Mouse (Mus musculus) G1E-ER4 (cell line): Measurements from ENCODE around the gene Erc2. TPM values are rescaled to one million over a fixed set of nuclear protein-coding genes. Genes with fewer than 3 reads are reported as not detected.

ENCODE experiments used
- GATA1 ChIP-seq: IDR thresholded peaks from one replicate; pipeline ENCODE4 v1.8.0; 2012; ENCODE audit warnings: low read length, inconsistent platforms
- polyA plus RNA-seq: library from polyadenylated mRNA; stranded (reverse); fragments of >175 nt; gene quantifications from 2 replicates; pipeline ENCODE4 v1.2.3, GENCODE M21; 2012

Erc2 gene
- polyA plus RNA-seq, 1 experiment = not detected

DNA sequence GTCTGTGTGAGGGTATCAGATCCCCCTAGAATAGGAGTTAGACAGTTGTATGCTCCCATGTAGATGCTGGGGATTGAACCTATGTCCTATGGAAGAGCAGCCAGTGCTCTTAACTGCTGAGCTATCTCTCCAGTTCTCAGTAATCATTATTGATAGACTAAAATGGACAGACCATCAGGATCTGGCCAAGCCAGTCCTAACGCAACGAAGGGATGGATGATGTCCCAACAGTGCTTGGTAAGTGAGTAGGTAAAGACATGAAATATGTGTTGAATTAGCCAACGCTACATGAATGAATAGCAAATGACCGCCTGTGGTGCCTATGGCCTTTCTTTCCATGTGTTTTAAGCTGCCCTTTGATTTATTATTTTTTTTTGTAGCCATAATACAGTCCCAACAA is 871.6 kb downstream of the Erc2 start:
- TF ChIP-seq GATA1 = no peak

DNA sequence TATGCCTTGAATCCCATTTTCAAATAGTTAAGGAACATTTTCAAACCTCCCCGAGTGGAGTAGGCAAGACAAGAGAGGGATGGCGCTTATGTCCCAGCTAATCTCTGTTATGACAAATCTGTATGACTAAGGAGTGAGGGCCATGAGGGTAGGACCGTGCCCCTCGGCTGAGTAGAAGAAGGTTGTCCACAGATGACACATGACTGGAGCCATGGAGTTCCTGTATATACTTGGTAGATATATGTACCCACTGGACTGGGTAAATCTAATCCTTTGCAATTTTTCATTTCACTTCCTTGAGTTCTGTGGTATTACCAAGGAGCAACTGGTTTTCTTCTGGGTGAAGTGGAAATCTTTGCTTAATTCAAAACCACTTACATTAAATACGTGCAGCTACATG is 872.0 kb downstream of the Erc2 start:
- TF ChIP-seq GATA1 = no peak

DNA sequence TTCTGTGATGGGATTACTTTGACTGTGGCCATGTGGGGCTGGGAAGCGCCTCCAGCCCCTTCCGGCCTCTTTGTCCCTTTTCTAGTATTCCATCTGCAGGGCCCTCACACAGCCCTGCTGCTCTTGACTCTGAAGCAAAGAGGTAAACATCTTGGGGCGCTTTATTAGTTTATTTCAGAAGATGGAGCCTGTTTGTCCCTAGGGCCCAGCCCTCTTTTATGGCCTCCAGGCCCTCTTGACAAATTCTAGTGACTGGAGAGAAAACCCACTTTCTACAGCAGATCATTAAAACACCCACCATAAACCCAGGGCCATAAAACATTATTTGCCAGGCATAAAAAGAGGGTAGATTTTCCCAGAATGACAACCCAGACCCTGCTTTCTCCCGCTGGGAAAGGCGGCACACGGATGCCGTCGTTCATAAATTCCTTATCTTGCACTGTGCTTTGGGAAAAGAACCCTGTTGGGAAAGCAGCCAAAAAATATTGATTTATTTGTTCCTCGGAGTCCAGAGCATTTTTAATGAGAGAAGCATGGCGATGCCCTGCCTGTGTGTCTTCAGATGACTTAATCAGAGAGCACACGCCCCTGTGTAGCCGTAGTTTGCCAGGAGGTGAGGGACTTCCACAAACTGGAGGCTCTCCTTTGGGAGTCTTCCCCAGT is 879.1 kb downstream of the Erc2 start:
- TF ChIP-seq GATA1 = no peak

DNA sequence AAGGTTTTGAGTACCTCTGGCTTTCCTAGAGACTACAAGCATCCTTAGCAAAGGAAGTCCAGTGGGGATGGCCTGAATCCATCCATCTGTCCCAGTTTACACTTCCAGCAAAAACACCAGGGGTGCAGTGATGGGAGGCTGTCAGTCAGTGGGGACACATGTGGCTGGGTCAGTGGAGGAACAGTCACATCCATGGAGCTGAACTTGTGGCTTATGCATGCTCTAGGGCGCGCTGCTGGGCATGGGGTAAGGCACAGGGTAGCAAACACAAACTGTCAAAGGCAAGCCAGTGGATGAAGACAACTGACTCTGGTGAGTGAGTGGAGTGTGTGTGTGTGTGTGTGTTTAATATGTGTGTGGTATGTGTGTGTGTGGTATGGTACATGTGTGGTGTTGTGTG is 881.0 kb downstream of the Erc2 start:
- no peak for TF ChIP-seq GATA1

DNA sequence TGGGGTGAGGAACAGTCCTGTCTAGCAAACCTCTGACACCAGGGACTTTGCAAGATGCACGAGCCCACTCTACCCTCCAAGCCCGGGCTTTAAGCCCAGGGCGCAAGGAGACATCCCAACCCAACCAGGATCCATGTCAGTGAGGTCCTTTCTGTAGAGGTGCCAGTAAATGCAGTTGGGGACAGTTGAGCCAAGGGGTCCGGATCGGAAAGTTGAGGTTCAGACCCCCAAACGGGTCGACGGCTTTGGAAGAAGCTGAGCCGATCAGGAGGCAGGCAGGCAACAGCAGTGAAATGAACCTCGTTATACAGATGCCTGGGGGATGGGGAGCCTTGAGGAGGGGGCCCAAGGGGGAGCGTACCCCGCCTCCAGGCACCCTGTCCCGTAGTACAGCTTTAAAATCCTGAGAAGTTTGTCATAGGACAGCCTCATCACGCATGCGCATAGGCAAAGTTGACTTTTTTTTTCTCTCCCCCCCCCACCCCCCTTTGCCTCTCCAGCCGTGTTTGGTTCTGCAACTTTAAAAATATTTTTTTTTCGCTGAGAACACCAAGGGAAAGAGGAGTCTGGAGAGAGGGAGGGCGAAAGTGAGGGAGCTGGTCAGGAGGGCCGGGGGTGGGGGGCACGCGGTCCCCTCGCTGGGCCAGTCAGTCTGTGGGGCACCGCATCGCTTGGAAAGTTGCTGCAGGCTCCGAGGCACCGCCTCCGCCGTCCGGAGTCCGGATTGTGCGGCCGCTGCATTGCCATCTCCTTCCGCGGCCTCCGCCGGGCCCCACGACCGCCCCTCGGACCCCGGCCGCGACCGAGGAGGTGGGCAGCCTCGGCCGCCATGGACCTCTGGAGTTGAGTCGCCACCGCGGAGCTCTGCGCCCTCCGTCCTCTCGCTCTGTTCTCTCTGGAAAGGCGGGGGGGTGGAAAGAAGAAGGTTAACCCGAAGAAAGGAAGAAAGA is 882.1 kb downstream of the Erc2 start, which contains the start of gene Wnt5a:
Gene Wnt5a (plus strand): TSS at position 650 of the 950 bp plus-strand sequence.
- no peak for TF ChIP-seq GATA1

DNA sequence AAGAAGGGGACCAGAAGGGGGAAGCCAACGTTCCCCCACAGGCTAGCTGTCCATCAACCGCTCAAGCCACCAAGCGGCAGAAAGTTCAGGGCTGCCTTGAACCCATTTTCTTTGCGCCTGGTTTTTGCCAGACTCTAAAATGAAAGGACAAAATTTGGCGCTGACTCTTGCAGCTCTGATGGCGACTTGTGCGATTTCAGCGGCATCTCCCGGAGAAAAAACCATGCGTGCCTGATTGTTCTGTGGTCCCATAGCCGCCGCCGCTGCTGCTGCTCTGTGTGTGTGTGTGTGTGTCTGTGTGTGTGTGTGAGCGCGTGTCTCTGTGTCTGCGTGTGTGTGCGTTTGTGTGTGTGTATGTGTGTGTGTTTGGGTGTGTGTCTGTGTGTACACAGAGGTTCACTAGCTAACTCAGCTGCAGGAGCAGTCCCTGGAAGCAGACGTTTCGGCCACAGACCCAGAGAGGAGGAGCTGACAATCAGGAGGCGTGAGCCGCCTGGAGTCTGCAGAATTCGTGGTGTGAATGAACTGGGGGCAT is 882.9 kb downstream of the Erc2 start:
- TF ChIP-seq GATA1 = no peak

DNA sequence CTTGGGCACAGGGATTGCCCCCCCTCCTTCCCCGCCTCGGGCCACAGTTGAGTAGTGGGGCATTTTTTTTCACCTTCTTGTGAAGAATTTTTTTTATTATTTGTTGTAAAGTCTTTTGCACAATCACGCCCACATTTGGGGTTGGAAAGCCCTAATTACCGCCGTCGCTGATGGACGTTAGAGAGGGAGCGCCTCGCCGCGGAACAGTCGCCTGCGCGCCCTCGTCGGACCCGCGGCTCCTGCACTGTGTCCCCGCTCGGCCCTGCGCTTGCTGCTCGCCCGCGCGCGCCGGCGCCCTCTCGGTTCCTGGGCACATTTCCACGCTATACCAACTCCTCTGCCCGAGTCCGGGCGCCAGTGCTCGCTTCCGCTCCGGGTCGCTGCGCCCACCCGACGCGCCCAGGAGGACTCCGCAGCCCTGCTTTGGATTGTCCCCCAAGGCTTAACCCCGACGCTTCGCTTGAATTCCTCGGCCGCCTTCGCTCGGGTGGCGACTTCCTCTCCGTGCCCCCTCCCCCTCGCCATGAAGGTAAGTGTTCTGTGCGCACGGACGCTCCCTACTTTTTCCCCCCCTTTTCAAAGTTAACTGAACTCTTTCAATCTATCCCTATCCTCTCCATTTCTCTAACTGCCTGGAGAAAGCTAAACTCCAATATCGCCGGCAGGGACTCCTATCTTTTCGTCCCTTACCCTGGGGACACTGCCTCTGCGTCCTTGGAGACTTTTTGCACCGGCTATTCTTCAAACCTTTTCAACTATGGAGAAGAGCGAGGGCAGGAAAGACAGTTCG is 883.6 kb downstream of the Erc2 start:
- TF ChIP-seq GATA1 = no peak

DNA sequence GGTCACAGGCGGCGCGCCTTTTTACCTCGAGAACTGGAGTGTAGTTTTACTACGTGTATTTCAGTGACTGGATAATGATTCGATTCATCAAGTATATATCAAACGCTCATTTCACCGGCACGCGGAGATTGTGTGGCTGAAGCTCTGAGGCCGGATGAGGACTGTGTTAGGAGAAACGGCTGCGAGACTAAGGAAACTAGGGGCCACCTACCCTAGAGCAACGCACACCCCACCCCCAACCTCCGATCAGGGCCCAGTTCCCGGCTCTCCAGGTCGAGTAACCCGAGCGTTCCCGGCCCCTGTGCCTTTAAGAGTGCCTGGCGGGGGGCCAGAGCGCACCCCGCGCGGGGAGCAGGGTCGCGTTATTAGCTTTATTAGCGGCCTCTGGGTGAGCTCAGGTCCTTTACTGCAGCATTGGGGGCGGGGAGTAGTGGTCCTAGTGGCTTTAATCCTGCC is 884.2 kb downstream of the Erc2 start:
- TF ChIP-seq GATA1 = no peak

DNA sequence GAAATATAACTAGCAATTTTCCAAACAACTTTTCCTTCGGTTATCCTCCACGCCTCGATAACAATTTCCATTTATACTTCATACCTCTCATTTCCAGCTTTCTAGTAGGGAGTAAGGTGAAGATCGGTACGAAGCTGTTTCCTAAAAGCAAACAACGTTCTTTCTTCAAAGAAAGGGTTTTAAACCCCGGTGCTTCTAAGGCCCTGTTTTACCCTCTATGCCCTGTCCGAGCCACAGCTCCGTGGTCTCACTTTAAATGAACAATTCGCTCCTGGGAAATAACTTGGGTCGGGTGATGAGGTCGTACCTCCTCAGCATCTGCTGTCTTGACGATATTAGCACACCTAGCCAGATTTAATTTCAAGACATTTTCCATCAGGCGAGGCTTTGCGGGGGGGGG is 884.8 kb downstream of the Erc2 start:
- TF ChIP-seq GATA1 = no peak

DNA sequence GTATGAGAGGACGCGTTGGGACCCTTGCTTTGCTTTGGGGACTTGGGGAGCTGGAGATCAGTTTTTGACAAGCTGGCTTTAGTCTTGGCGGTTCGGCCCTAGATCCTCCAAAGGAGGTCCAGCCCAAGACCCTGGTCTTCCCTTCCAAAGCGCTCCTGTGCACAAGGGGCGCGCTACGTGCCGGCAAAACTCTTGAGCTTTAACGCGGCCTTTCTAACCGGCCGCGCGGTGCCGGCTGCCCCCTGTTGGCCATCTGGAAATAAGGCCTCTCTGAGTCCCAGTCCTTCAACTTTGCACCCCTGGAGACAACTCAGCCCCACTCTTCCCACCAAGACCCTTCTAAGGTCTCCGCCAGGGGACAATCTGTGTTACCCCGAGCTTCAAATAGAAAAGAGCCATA is 885.2 kb downstream of the Erc2 start:
- TF ChIP-seq GATA1 = no peak

DNA sequence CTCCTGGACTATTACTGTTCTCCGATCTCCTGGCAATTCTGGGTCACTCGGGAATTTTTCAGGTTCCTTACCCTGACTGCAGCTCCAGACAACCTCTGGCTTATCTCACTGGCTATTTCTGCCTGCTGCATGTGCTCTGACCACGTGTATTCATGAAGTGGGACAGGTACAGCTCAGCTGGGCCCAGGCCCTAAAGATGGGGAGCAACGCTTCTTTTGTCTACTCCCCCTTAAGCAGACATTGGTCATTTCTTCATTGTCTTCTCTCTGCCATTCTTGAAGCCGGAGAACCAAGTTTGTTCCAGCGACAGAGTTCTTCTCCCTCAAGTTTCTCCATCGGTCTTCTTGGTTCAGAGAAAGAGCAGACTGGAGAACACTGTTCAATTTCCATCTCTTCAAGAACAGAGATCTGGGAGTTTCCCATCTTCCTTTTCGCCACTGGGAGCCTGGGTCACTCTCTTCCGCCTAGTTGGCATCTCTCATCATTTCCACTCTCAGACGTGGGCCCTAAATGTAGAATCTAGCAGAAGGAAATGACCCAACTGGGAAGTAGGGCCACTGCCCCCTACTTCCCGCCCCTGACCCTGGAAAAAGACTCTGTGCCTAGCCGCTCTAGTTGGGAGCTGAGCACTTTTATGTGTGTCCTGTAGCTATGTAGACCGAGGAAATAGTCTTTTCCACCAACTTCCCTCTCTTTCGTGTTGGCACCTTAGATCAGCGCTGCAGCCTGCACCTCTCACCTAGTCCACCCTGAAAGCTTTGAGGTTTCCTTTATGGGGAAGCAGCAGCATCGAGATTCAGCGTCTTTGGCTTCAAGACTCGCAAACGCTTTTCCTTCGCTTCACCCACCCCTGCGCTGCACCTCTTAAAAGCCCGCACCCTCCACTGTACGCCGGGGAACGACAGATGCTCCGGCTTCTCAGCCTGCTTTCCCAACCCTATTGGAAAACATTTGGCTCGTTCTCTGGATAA is 886.3 kb downstream of the Erc2 start:
- no peak for TF ChIP-seq GATA1

DNA sequence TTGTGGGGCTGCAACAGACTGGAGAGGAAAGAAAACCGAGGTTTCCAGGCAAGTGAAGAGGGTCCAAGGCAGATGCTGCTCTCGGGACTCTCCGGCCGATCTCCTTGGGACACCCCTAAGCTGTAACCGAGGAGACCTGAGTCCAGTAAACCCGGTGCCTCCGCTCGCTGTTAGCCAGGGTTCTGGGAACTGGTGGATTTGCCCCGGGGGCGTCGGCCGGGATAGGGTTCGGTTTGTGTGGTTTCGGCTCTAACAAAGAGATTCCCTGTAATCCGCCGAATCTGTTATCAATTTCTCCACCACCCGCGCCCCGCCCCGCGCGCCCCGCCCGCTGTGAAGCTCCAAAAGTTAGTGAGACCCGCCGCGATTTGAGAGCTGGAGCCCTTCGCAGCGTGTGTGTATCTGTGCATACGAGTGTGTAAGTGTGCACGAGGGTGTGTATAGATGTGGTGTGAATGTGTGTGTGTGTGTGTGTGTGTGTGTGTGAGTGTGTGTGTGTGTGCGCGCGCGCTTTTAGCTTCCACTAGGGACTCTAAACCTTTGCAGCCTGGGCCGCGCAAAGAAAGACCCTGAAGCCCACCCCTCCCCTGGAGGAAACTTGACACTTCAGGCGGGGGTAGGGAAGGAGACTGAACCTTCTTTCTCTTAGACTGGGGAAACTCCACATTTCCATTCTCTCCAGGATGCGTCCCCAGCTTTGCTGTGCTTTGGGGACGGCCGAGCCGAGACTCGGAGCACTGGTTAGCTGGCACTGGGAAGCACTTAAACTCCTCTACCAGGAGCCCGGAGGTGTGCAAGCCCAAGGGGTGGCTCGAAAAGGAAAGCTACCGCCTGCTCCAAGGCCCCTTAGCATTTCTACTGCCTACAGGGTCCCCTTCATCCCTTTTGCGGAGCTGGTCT is 887.5 kb downstream of the Erc2 start:
- TF ChIP-seq GATA1 = no peak

DNA sequence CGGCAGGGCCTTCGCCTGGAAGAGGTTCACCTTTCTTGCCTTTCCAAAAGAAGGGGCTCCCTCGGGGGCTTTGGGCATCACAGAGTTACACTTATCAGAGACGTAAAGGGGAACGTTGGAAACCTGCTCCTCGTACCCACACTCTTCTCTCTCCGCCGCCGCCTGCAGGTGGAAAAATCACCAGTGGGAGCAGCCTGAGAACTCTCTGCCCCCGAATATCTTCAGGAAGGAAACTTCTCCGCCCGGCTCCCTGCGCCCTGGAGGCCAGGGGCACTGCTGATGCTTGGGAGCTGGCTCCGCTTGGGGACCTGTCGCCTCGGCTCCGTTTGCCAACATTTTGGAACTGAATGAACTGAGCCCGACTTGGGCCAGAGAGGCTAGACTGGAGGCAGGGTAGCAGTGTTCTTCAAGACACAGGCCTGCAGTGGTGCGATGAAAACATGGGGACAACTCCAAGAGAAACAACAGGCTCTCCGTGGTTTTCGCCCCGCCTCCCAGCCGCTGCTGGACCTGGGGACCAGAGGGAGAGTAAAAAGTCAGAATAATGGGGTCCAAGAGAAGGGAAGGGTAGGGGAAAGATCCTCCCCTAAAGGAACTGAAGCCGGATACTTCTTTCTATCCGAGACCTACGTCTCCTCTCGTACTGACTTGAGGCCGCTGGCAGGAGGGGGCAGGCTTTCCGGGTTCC is 888.3 kb downstream of the Erc2 start:
- no peak for TF ChIP-seq GATA1
